Mouse (Mus musculus) naive thymus-derived CD4-positive, alpha-beta T cell, adult 2 months (primary cell): ENCODE data around the gene Lgals7.
"Not testable (repeated sequence)": the region's sequence is repeated elsewhere in the genome, so short reads cannot be mapped to it uniquely, and the experiment has no call there.

Experiments
- DNase-seq: peaks from one replicate; pipeline ENCODE4 v3.0.0-alpha.2; 2011; ENCODE audit warnings: low read depth

Gene Lgals7

GRCm38 (mm10) chr7:28877155-28877554, 13.5 kb downstream of the Lgals7 start:
- no peak for DNase-seq

GRCm38 (mm10) chr7:28877856-28878255, 14.2 kb downstream of the Lgals7 start:
- DNase-seq, result no peak

GRCm38 (mm10) chr7:28879606-28880005, 16.0 kb downstream of the Lgals7 start:
- no peak for DNase-seq

GRCm38 (mm10) chr7:28880554-28880953, 16.9 kb downstream of the Lgals7 start:
- DNase-seq, result no peak

GRCm38 (mm10) chr7:28881199-28881598, 17.5 kb downstream of the Lgals7 start, which contains the start of gene Capn12:
Gene Capn12 (plus strand): TSS chr7:28881422.
- no peak for DNase-seq

DNA sequence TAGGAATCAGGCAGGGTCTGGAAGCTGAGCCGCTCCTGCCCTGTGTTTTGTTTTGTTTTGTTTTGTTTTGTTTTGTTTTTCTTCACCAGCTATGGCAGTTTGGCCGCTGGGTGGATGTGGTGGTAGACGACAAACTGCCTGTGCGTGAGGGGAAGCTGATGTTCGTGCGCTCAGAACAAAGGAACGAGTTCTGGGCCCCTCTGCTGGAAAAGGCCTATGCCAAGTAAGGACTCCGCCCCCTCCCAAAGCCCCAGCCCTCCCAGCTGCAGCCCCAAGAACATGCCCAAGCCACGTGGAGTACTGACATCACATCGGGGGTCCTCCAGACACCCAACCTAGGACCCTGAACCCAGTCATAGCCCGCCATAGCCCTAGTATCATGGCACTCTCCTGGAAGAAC, 19.4 kb downstream of the Lgals7 start:
- no peak for DNase-seq

DNA sequence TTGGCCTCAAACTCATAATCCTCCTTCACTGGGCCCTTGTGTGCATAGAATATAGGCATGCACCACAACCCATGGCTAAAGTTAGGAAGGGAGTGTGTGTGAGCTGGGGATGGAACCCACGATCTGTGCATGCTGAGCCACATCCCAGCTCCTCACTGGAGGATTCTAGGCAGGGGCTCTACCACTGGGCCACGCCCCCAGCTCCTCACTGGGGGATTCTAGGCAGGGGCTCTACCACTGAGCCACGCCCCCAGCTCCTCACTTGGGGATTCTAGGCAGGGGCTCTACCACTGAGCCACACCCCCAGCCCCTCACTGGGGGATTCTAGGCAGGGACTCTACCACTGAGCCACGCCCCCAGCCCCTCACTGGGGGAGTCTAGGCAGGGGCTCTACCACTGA, 20.1 kb downstream of the Lgals7 start:
- DNase-seq, result not testable (repeated sequence)

DNA sequence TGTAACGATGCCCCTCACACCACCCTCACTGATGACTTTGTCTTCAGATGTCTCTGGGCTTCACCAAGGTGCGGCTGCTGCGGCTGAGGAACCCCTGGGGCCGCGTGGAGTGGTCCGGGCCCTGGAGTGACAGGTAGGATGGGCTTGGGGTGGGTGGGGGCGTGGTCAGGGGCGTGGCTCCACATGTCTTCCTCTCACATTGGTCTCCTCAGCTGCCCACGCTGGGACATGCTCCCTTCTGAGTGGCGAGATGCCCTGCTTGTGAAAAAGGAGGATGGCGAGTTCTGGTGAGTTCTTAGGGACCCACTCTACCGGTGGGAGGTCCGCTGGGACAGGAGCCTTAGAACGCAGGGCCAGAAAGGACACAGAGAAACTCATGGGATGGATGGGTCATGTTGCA, 22.8 kb downstream of the Lgals7 start:
- no peak for DNase-seq

DNA sequence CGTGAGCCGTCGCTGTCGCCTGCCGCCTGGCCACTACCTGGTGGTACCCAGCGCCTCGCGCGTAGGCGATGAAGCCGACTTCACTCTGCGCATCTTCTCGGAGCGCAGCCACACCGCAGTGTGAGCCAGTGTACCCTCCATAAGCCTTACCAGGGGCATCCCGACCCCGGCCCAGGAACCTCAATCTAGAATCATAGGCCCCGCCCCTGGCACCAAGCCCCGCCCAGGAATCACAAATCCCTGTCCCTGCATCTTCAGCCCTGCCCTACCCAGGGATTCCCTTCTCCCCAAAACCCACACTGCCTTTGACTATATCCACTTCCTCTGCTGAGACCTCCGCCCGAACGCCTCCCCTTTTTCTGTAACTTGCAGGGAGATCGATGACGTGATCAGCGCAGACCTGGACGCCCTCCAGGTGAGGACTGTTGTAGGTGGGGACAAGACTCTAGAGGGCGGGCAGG, 25.1 kb downstream of the Lgals7 start:
- no peak for DNase-seq

- DNase-seq, result no peak
Observed at GRCm38 (mm10) chr7:28892601-28893000, 28.9 kb downstream of the Lgals7 start.

DNA sequence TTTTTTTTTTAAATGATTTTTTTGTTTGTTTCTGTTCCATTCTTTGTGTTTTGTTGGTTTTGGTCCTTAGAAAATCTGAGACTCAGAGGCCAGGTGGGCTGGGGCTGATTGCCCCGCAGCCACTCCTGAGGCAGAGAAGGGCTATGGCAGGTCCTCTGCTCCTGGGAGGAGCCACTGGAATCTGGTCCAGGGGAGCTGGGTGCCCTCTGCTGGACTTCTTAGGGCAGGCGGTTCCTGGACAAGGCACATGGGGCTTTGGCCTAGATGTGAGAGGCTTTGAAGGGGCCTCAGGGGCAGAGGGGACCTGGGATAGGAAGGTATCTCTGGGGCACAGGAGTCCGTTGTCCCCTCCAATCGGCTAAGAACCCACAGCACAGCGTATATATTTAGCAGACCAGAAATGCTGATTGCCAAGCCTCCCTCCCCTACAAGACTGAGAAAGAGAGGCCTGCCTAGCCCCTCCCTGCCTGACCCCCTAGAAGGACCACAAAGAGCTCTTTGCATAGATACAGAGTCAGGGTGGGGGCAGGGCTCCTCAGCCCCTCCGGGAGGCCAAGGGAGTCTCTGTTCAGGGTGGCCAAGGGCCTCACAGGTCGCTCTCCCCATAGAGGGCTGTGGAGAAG, 30.1 kb downstream of the Lgals7 start:
- peak; percentile 38 for DNase-seq

DNA sequence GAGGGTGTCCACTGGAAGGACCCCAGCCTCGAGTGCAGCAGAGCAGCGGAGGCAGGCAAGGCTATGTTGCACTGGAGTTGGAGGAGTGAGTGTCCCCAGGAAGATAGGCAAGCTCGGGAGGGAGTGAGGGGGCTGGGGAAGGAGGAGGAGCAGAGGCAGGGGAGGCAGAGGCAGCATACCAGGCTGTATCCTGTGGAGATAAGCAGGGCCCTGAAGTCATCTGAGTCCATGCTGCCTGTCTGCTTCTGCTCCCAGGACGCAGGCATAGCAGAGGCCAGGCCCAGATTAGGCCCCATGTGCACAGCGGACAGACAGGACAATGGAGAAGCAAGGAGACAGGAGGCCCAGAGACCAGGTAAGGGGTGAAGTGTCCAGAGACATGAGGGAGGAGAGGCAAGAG, 31.3 kb downstream of the Lgals7 start:
- no peak for DNase-seq

DNA sequence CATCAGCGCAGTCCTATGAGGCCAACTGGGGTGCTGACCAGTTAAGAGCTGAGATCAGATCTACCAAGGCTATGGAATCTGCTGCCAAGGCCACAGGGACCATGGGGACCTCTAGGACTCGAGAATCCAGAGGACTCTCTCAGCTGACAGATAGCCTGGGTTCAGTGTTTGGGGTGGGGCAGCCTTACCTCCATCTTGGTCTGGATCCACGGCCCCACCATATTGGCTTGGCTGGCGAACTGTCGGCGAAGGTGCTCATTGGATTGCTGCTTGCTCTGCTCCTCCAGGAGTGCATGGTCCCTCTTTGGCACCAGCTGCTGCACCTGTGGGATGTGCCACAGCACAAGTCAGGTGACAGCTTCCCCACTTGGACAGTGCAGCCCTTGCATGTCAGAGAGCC, 34.0 kb downstream of the Lgals7 start:
- DNase-seq, result no peak

DNA sequence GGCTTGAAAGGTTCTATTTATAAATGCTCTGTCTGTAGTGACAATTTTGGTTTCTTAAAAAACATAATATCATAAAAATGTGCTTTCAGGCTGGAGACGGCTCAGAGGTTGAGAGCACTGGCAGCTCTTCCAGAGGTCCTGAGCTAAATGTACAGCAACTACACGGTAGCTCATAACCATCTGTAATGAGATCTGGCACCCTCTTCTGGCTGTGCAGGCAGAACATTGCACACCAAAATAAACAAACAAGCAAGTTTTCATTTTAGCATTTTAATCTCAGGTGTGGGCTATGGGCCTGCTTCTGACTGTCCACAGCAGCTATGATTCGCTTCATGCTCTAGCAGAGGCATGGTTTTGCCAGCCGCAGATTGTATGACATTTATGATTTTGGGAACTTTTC, 36.3 kb downstream of the Lgals7 start:
- peak; percentile 23 for DNase-seq

DNA sequence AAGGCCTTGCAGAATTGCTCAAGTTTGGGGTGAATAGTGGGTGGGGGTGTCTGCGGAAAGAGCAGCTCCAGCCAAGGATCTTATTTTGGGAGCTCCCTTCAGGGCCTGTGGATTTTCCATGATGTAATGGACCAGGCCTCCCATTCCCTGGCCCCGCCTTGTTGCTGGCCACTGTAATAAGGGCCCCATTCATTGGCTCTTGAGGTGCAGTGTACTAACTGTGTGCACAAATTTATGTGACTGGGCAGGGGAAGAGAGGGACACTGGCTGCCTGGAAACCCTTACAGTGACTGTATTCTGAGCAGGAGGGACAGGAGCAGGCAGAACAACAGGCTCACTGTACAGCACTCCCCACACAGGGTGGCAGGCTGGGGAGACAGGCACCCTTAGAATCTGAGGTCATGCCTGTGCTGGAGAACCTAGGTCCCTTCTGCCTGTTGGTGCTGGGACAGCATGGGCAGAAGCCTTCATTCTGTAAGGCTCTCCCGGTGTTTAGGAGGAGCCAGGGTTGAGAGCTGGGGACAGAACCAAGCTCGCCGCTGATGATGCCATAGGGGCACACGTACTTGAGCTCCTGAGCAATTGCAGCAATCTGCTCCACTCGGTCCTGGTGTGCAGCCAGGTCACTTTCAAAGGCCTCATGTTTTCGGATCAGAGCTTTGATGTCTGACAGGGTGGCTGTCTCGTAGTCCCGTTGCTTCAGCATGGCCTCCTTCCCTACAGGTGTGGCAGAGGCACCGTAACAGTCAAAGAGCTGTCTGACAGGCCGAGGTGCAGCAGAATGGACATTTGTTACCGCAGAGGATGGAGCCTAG, 37.9 kb downstream of the Lgals7 start:
- no peak for DNase-seq

DNA sequence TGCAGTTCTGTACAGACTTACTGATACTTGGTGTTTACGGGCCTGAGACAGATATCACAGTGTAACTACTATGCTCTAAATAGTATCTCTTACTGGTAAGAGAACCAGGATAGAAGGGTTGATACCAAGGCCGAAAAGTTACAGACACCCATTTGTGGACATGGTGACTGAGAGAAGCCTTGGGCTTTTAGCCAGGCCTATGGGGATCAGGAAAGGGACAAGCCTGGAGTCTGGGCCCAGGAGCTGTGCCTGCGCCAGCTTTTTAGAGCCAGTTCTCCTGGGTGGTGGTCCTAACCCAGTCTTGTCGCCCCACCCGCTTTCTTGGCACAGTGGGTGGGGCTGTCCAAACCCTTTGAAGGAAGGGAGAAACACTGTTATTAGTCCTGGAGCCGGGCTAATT, 38.5 kb downstream of the Lgals7 start:
- DNase-seq, result no peak

DNA sequence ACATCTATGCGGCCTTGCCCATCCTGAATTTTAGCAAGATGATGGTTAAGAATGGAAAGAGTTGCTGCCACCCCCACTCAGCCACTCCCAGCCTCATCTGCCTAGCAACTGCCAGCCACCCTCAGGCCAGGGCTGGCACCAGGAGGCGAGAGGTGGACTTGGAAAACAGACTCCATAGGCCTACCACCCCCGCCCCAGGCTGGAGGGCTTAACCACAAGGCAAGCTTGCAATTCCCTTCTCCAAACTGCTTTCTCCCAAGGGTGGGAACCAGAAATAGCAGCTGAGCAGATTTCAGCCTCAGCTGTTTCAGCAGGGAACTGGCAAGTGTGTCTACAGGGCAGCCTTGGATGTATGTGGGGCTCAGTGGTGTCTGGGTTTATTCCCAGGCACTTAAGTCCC, 39.2 kb downstream of the Lgals7 start:
- DNase-seq, result no peak

DNA sequence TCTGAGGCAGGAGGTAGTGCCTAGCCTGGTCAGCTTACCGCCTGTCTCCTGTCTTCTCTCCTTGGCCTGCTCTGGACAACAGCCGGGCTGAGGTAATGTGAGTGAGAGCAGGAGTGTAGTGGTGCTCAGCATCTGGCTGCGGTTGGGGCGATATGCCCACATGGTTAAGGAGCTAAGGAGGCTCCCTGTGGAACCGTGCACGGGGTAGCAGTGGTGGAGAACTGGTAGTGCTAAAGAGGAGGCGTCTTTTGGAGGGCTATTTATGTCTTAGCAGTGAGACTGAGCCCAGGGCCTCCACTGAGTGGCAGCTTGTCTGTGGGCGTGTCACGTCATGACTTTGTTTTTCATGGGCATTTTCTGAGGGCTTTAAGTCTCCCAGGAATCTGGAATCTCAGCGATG, 40.1 kb downstream of the Lgals7 start:
- no peak for DNase-seq

DNA sequence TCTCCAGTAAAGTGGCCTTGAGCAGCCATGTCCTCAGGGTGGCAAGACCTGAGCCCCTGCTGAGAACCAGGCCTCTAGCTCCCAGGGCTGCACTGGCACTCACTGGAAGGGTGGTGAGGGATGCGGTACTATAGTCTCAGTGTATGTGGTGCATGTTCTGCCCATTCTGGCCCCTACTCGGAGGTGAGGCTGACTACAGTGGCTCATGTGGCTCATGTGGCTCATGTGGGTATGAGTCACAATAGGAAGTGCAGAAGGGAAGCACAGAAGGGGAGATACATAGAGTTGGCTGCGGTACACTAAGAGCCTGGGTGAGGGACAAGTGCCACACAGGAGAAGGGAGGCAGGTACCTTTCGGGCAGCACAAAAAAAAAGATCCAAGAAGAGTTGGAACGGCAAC, 43.5 kb downstream of the Lgals7 start:
- no peak for DNase-seq

- DNase-seq, result no peak
Observed at GRCm38 (mm10) chr7:28911632-28912031, 48.0 kb downstream of the Lgals7 start.

DNA sequence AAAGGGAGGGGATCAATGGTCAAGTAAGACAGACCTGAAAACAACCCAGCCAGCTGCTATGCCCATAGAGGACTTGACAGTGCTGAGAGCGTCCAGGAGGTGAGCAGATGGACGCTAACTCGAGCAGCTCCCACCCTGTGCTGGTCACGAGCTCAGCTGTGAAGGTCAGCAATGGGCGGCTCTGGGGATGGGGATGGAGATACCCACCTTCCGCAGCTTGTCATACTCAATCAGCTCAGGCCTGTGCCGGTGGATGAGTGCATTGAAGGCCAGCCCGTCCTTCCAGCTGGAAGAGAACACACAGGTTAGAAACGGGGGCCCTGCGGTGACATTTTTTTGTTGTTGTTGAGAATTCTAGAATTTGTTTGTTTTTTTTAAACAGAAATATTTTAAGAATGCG, 49.5 kb downstream of the Lgals7 start:
- no peak for DNase-seq
